Mouse (Mus musculus): ENCODE measurements around the gene Chuk.

DNA sequence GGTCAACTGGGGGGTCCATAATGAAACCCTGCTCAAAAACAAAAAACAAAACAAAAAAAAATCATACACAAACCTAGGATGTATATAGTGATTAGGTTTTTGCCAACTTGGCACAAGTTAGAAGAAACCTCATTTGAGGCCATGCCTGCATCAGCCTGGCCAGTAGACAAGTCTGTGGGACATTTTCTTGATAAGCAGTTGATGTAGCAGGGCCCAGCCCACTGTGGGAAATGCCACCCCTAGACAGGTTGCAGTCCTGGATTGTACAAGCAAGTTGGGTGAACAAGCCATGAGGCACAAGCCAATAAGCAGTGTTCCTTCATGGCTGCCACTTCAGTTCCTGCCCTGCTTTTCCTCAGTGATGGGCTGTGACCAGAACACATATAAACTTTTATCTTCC is 6.4 kb downstream of the Chuk start:
- TF ChIP-seq CTCF (IDR thresholded peaks at IDR 0.05; ENCODE audit: low read depth): no peak
- TF ChIP-seq EP300 (IDR thresholded peaks at IDR 0.05; ENCODE audit: low read depth): no peak

All from heart, postnatal 0 days (tissue).